Mouse (Mus musculus) heart, adult 11 months (tissue): ENCODE results near the gene Gm5935.
"Not testable (repeated sequence)": the region's sequence is repeated elsewhere in the genome, so short reads cannot be mapped to it uniquely, and the experiment has no call there.

Experiments used
- DNase-seq: peaks from one replicate; pipeline ENCODE4 v3.0.0; 2022

The Gm5935 gene

GRCm38 (mm10) chrX:24775064-24775463, at the start of gene Gm5935:
Gm5935 (minus strand) TSS chrX:24775164.
- not testable (repeated sequence) for DNase-seq
